Mouse (Mus musculus): ENCODE data around the gene 1700028P14Rik. TPM values are rescaled to one million over a fixed set of nuclear protein-coding genes. Genes with fewer than 3 reads are reported as not detected.

1700028P14Rik gene
- polyA plus RNA-seq, 1 experiment from 2014 or later, result not detected

DNA sequence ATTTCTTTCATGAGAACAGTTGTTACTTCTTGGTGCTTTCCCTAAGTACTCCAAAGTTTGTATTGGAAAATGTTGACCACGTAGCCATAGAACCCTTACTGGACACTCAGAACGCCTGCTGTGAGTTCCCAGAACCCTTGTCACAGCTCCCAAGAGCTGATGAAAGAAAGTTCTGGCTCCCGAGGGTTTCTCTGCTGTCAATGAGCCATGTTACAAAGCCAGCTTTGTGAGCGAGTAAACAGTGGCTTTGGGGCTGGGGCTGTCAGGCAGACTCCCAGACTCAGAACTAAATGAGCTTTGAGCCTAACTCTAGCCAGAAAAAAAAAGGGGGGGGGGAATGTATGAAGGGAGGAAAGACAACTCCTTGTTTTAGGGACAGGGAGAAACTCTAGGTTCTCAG, 120.7 kb downstream of the 1700028P14Rik start:
- H3K4me1 ChIP-seq (replicated peaks), result no peaks in the 10 kb centered on the region
- no peak overlapping the region for H3K9ac ChIP-seq (replicated peaks)
- no peak overlapping the region for H3K4me3 ChIP-seq (replicated peaks)
- H3K27me3 ChIP-seq, result no peaks in the 10 kb centered on the region
- no peak for ATAC-seq (ENCODE audit: insufficient number of reproducible peaks, insufficient read depth, low FRiP score, low TSS enrichment, low read depth)
- WGBS, result 67% methylated on average over 4 of the region's 4 CpGs
- H3K4me2 ChIP-seq, result no peak overlapping the region
- H3K9me3 ChIP-seq, result no peaks in the 10 kb centered on the region
- no peaks in the 10 kb centered on the region for H3K36me3 ChIP-seq
- H3K27ac ChIP-seq, result no peak overlapping the region

- H3K9ac ChIP-seq (replicated peaks), result no peak overlapping the region
- no peaks in the 10 kb centered on the region for H3K9me3 ChIP-seq
- no peaks in the 10 kb centered on the region for H3K27me3 ChIP-seq
- H3K27ac ChIP-seq, result no peak overlapping the region
- WGBS, result 7% methylated on average over 1 of the region's 1 CpGs
- no peak overlapping the region for H3K4me2 ChIP-seq
- no peak for ATAC-seq (ENCODE audit: insufficient number of reproducible peaks, insufficient read depth, low FRiP score, low TSS enrichment, low read depth)
- H3K36me3 ChIP-seq, result no peaks in the 10 kb centered on the region
- H3K4me3 ChIP-seq (replicated peaks), result no peak overlapping the region
- H3K4me1 ChIP-seq (replicated peaks), result no peaks in the 10 kb centered on the region
Measured at GRCm38 (mm10) chr19:23523711-23524110, 128.9 kb downstream of the 1700028P14Rik start.

DNA sequence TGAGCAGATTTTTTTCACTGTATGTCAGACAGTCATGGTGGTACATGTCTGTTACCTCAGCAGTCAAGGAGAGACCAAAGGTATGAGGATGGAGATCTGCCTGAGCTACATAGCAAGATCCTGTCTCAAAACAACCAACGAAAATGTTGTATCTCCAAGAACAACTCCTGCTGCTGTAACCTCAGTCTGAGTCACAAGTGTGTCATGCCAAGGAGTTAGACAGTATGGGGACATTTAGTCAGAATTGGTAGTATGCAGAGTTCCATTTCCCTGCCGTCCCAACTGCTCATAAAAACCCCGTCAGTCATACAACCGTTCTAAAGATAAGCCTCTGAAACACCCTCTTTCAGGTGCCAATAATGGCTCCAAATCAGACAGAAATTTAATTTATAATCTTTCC, 130.8 kb downstream of the 1700028P14Rik start:
- ATAC-seq (ENCODE audit: insufficient number of reproducible peaks, insufficient read depth, low FRiP score, low TSS enrichment, low read depth), result no peak
- Histone ChIP-seq H3K4me2 (no peak overlapping the region), H3K9me3 (no peaks in the 10 kb centered on the region), H3K4me3 (replicated peaks) (no peak overlapping the region), H3K4me1 (replicated peaks) (no peaks in the 10 kb centered on the region), H3K27ac (no peak overlapping the region), H3K27me3 (no peaks in the 10 kb centered on the region), H3K36me3 (no peaks in the 10 kb centered on the region), H3K9ac (replicated peaks) (no peak overlapping the region)
- WGBS, result 82% methylated on average over 4 of the region's 4 CpGs

- Histone ChIP-seq H3K4me1 (replicated peaks) (no peaks in the 10 kb centered on the region), H3K27ac (no peak overlapping the region), H3K36me3 (no peaks in the 10 kb centered on the region), H3K9ac (replicated peaks) (no peak overlapping the region), H3K4me2 (no peak overlapping the region), H3K4me3 (replicated peaks) (no peak overlapping the region), H3K27me3 (no peaks in the 10 kb centered on the region), H3K9me3 (no peaks in the 10 kb centered on the region)
- ATAC-seq (ENCODE audit: insufficient number of reproducible peaks, insufficient read depth, low FRiP score, low TSS enrichment, low read depth), result no peak
- 85% methylated on average over 8 of the region's 8 CpGs for WGBS
Measured at GRCm38 (mm10) chr19:23521071-23521470, 131.5 kb downstream of the 1700028P14Rik start.

GRCm38 (mm10) chr19:23520629-23521028, 132.0 kb downstream of the 1700028P14Rik start:
- 73% methylated on average over 5 of the region's 5 CpGs for WGBS
- no peak overlapping the region for H3K9ac ChIP-seq (replicated peaks)
- ATAC-seq (ENCODE audit: insufficient number of reproducible peaks, insufficient read depth, low FRiP score, low TSS enrichment, low read depth), result no peak
- no peaks in the 10 kb centered on the region for H3K36me3 ChIP-seq
- no peak overlapping the region for H3K27ac ChIP-seq
- no peaks in the 10 kb centered on the region for H3K9me3 ChIP-seq
- no peak overlapping the region for H3K4me3 ChIP-seq (replicated peaks)
- H3K27me3 ChIP-seq, result no peaks in the 10 kb centered on the region
- H3K4me1 ChIP-seq (replicated peaks), result no peaks in the 10 kb centered on the region
- no peak overlapping the region for H3K4me2 ChIP-seq

- ATAC-seq (ENCODE audit: insufficient number of reproducible peaks, insufficient read depth, low FRiP score, low TSS enrichment, low read depth), result no peak
- H3K36me3 ChIP-seq, result no peaks in the 10 kb centered on the region
- no peak overlapping the region for H3K4me2 ChIP-seq
- no peaks in the 10 kb centered on the region for H3K27me3 ChIP-seq
- WGBS, result 91% methylated on average over 5 of the region's 5 CpGs
- no peak overlapping the region for H3K4me3 ChIP-seq (replicated peaks)
- H3K9me3 ChIP-seq, result no peaks in the 10 kb centered on the region
- no peaks in the 10 kb centered on the region for H3K4me1 ChIP-seq (replicated peaks)
- no peak overlapping the region for H3K9ac ChIP-seq (replicated peaks)
- no peak overlapping the region for H3K27ac ChIP-seq
Measured at GRCm38 (mm10) chr19:23518477-23518876, 134.1 kb downstream of the 1700028P14Rik start.

- WGBS, result 44% methylated on average over 2 of the region's 2 CpGs
- H3K9me3 ChIP-seq, result no peaks in the 10 kb centered on the region
- no peak overlapping the region for H3K27ac ChIP-seq
- H3K4me3 ChIP-seq (replicated peaks), result no peak overlapping the region
- H3K9ac ChIP-seq (replicated peaks), result no peak overlapping the region
- H3K4me1 ChIP-seq (replicated peaks), result peaks cover 9% of the 10 kb centered on the region
- no peaks in the 10 kb centered on the region for H3K36me3 ChIP-seq
- H3K4me2 ChIP-seq, result no peak overlapping the region
- ATAC-seq (ENCODE audit: insufficient number of reproducible peaks, insufficient read depth, low FRiP score, low TSS enrichment, low read depth), result no peak
- no peaks in the 10 kb centered on the region for H3K27me3 ChIP-seq
Measured at GRCm38 (mm10) chr19:23511303-23511702, 141.3 kb downstream of the 1700028P14Rik start.

Other genes starting within 250 kb of the 1700028P14Rik start
- gene Mamdc2, start 204.4 kb downstream of the 1700028P14Rik start, polyA plus RNA-seq (2016; fragmentation: Nextera tagmentation; extraction: Ambion mirVana), result 0.65 and 1.2 TPM in 2 replicates
- 6.3 TPM in 2 replicates for gene Ptar1, start 34.6 kb upstream of the 1700028P14Rik start, polyA plus RNA-seq (2016; fragmentation: Nextera tagmentation; extraction: Ambion mirVana)
- gene Apba1, start 106.1 kb upstream of the 1700028P14Rik start, polyA plus RNA-seq (2016; fragmentation: Nextera tagmentation; extraction: Ambion mirVana), result 0.19 and 0.41 TPM in 2 replicates